Mouse (Mus musculus) midbrain, embryonic 14.5 days (tissue): ENCODE data around the gene Glrx5. TPM values are rescaled to one million over a fixed set of nuclear protein-coding genes. Genes with fewer than 3 reads are reported as not detected.

ENCODE experiments used
- ATAC-seq: fragments of 200-750 bp; cut with Nextera tagmentation; 2 replicates; pipeline ENCODE4 v1.8.0; 2017; ENCODE audit warnings: moderate number of reproducible peaks, moderate library complexity; ENCODE audit not compliant: low FRiP score, low TSS enrichment
- DNase-seq: peaks from one replicate; pipeline ENCODE4 v3.0.0-alpha.2; 2015
- H3K27ac ChIP-seq: fragments of 300-500 bp; sonication (generic); replicated peaks from 2 replicates; pipeline ENCODE4 v1.5.1; 2014; ENCODE audit warnings: mild to moderate bottlenecking, low read depth, low read length, moderate library complexity
- H3K27me3 ChIP-seq: fragments of 300-500 bp; sonication (generic); 2 replicates; pipeline ENCODE4 v1.6.1; 2014; ENCODE audit warnings: low read length, control low read depth, mixed read lengths; ENCODE audit not compliant: control insufficient read depth, insufficient read depth
- H3K36me3 ChIP-seq: fragments of 300-500 bp; sonication (generic); 2 replicates; pipeline ENCODE4 v1.6.1; 2014; ENCODE audit warnings: low read length, control low read depth; ENCODE audit not compliant: control insufficient read depth, insufficient read depth
- H3K4me1 ChIP-seq: fragments of 300-500 bp; sonication (generic); 2 replicates; pipeline ENCODE4 v1.6.1; 2014; ENCODE audit warnings: mild to moderate bottlenecking, antibody characterized with exemption, low read length, control low read depth; ENCODE audit not compliant: control insufficient read depth, insufficient read depth
- H3K4me2 ChIP-seq: fragments of 300-500 bp; sonication (generic); 2 replicates; pipeline ENCODE4 v1.6.1; 2014; ENCODE audit warnings: mild to moderate bottlenecking, low read length, moderate library complexity
- H3K4me3 ChIP-seq: fragments of 300-500 bp; sonication (generic); replicated peaks from 2 replicates; pipeline ENCODE4 v1.5.1; 2014; ENCODE audit warnings: low read depth, low read length
- H3K9ac ChIP-seq: fragments of 300-500 bp; sonication (generic); replicated peaks from 2 replicates; pipeline ENCODE4 v1.6.1; 2014; ENCODE audit warnings: mild to moderate bottlenecking, low read length, moderate library complexity
- H3K9me3 ChIP-seq: fragments of 300-500 bp; sonication (generic); 2 replicates; pipeline ENCODE4 v1.6.1; 2016; ENCODE audit warnings: low read length, control low read depth, mixed read lengths; ENCODE audit not compliant: control insufficient read depth
- WGBS: fragments of 180-500 bp; shearing (Covaris S2); extraction: QIAGEN DNeasy Blood & Tissue Kit; methylation state at CpG from one replicate; pipeline ENCODE4 v1.1.7; 2014; 5-methylcytosine and 5-hydroxymethylcytosine counted together
- polyA plus RNA-seq: library from polyadenylated mRNA; unstranded; fragments of >200 nt; fragmentation: Nextera tagmentation; extraction: Ambion mirVana; gene quantifications from 2 replicates; pipeline ENCODE4 v1.2.1, GENCODE M21; 2014

Gene Glrx5
- polyA plus RNA-seq, 1 experiment from 2014 or later, result 175 TPM

- no peaks in the 10 kb centered on the region for H3K27me3 ChIP-seq
- H3K4me2 ChIP-seq, result no peak overlapping the region
- ATAC-seq (no peak), DNase-seq (no peak)
- WGBS, result 91% methylated on average over 9 of the region's 9 CpGs
- H3K9me3 ChIP-seq, result no peaks in the 10 kb centered on the region
- H3K4me1 ChIP-seq, result no peaks in the 10 kb centered on the region
- H3K36me3 ChIP-seq, result no peaks in the 10 kb centered on the region
- H3K27ac ChIP-seq, result no peak overlapping the region
- no peak overlapping the region for H3K4me3 ChIP-seq
- H3K9ac ChIP-seq, result no peak overlapping the region
Observed at GRCm38 (mm10) chr12:105001317-105001716, 31.2 kb upstream of the Glrx5 start.

- no peaks in the 10 kb centered on the region for H3K9me3 ChIP-seq
- ATAC-seq (no peak), DNase-seq (no peak)
- H3K4me3 ChIP-seq, result no peak overlapping the region
- no peak overlapping the region for H3K9ac ChIP-seq
- no peak overlapping the region for H3K4me2 ChIP-seq
- H3K4me1 ChIP-seq, result no peaks in the 10 kb centered on the region
- WGBS, result 67% methylated on average over 10 of the region's 10 CpGs
- peaks cover 7% of the 10 kb centered on the region; the same call in 1 of the 2 replicates for H3K27me3 ChIP-seq
- H3K27ac ChIP-seq, result no peak overlapping the region
- H3K36me3 ChIP-seq, result no peaks in the 10 kb centered on the region
Observed at GRCm38 (mm10) chr12:105002340-105003132, 30.0 kb upstream of the Glrx5 start.

GRCm38 (mm10) chr12:105003158-105003557 lies 29.3 kb upstream of the Glrx5 start:
- DNase-seq, result no peak
- no peak overlapping the region for H3K4me2 ChIP-seq
- H3K9ac ChIP-seq, result no peak overlapping the region
- H3K27ac ChIP-seq, result no peak overlapping the region
- H3K4me3 ChIP-seq, result no peak overlapping the region
- H3K27me3 ChIP-seq, result peaks cover 13% of the 10 kb centered on the region; the same call in 1 of the 2 replicates
- no peaks in the 10 kb centered on the region for H3K36me3 ChIP-seq
- no peaks in the 10 kb centered on the region for H3K4me1 ChIP-seq
- no peaks in the 10 kb centered on the region for H3K9me3 ChIP-seq
- 48% methylated on average over 9 of the region's 9 CpGs for WGBS
- ATAC-seq, result no peak

DNA sequence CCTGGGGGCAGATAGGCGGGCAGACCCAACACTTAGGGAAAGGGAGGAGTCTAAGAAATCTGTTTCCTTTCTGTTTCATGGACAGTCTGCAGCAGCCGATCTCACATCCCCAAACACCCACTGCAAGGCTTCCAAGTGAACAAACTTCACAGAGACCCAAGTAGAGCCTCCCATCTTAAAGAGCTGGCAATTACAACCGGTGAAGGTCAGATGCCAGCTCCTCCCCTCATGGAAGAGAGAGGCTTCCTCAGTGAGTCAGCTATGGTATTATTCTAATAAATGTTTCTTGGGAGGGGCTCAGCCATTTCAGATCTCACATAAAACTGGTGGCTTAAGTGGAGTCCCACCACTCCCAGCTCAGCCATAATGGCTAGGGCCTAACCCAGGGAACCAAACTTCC lies 28.8 kb upstream of the Glrx5 start:
- Histone ChIP-seq H3K4me1 (no peaks in the 10 kb centered on the region), H3K4me2 (no peak overlapping the region), H3K27ac (no peak overlapping the region), H3K36me3 (no peaks in the 10 kb centered on the region), H3K4me3 (no peak overlapping the region), H3K27me3 (peaks cover 18% of the 10 kb centered on the region), H3K9me3 (no peaks in the 10 kb centered on the region), H3K9ac (no peak overlapping the region)
- DNase-seq, result no peak
- no peak for ATAC-seq
- 86% methylated on average over 3 of the region's 3 CpGs for WGBS

DNA sequence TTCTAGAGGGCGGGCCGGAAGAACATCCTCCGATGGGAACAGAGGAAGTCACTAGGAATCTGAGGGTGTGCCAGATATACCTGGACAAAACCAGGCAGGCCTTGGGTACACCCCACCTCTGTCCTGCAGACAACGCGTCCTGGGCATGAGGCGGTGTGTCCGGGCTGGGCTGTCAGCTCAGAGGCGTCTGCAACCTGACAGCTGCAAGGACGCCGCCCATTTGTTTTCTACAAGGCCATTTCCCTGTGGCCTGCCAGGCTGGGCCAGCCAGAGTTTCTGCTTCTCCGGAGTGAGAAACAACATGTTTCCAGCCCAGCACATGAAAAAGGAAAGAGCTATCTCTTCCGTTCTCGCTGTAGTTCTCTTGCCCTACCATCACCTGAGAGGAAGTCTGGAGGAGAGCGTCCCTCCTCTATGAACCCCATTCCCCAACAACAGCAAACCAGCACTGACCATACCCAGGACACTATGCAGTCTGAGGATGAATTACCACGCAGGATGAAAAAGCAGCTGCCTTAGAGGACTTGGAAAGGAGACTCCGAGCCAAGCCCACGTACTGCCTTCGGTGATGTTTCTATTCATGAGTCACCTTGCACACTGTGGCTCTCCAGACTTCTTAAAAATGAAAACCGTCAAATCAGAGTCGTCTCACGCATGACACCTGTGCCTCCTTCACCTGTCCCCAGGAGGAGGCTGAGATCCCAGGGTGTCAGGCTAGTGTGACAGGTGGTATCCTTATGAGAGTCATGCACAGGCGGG lies 27.4 kb upstream of the Glrx5 start:
- Histone ChIP-seq H3K4me3 (no peak overlapping the region), H3K27me3 (peaks cover 32% of the 10 kb centered on the region), H3K9me3 (no peaks in the 10 kb centered on the region), H3K27ac (no peak overlapping the region), H3K36me3 (no peaks in the 10 kb centered on the region), H3K4me2 (no peak overlapping the region), H3K4me1 (peaks cover 13% of the 10 kb centered on the region), H3K9ac (no peak overlapping the region)
- no peak for ATAC-seq
- 82% methylated on average over 22 of the region's 22 CpGs for WGBS
- DNase-seq, result no peak

DNA sequence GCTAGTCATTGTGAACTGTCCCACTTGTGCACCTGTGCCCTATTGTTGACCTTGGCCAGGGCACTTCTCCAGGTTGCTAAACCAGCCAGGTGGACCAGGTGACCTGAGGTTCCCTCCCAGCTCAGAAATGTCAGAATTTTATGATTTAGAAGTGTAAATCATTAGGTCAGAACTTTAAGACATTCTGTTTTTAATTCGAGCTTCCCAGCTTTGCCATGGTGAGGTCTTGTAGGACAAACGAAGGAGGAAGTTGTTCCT lies 26.8 kb upstream of the Glrx5 start:
- Histone ChIP-seq H3K27me3 (peaks cover 37% of the 10 kb centered on the region), H3K9ac (no peak overlapping the region), H3K27ac (no peak overlapping the region), H3K4me3 (no peak overlapping the region), H3K36me3 (no peaks in the 10 kb centered on the region), H3K9me3 (no peaks in the 10 kb centered on the region), H3K4me1 (peaks cover 13% of the 10 kb centered on the region), H3K4me2 (no peak overlapping the region)
- DNase-seq, result no peak
- no peak for ATAC-seq
- 69% methylated on average over 2 of the region's 2 CpGs for WGBS

- peaks cover 42% of the 10 kb centered on the region for H3K27me3 ChIP-seq
- no peak overlapping the region for H3K9ac ChIP-seq
- H3K4me1 ChIP-seq, result peaks cover 13% of the 10 kb centered on the region
- no peaks in the 10 kb centered on the region for H3K36me3 ChIP-seq
- no peaks in the 10 kb centered on the region for H3K9me3 ChIP-seq
- H3K4me3 ChIP-seq, result no peak overlapping the region
- no peak overlapping the region for H3K4me2 ChIP-seq
- ATAC-seq, result no peak
- H3K27ac ChIP-seq, result no peak overlapping the region
- DNase-seq, result no peak
- WGBS, result 50% methylated on average over 2 of the region's 2 CpGs
Observed at GRCm38 (mm10) chr12:105008150-105008549, 24.3 kb upstream of the Glrx5 start.

GRCm38 (mm10) chr12:105008752-105009178 lies 23.7 kb upstream of the Glrx5 start:
- Histone ChIP-seq H3K4me1 (peaks cover 13% of the 10 kb centered on the region), H3K9me3 (no peaks in the 10 kb centered on the region), H3K4me3 (no peak overlapping the region), H3K27me3 (peaks cover 42% of the 10 kb centered on the region), H3K27ac (no peak overlapping the region), H3K36me3 (no peaks in the 10 kb centered on the region), H3K4me2 (peak overlapping the region; percentile 97), H3K9ac (no peak overlapping the region)
- 4% methylated on average over 13 of the region's 13 CpGs for WGBS
- peak; percentile 32 for ATAC-seq
- DNase-seq, result peak; percentile 20
